13 mouse cellular contexts compared by ENCODE assay signal in the genomic region with DNA sequence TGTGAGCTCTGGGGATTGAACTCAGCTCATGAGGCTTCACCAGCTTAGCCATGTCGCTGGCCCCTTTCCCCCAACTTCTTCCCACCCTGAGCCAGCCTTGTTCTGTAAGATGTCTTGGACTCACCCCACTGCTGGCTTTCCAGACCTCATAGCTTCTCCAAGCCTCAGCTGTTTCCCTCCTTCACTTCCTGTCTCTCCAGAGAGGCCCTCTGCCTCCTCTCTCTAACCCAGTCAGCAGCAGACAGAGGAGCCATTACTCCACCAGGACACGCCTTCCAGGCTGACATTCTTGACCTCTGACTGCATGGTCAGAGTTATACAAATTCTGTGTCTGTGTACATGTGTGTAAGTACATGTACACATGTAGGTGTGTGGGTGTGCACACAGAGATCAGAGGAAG. TPM values are rescaled to one million over a fixed set of nuclear protein-coding genes. Genes with fewer than 3 reads are reported as not detected.
DNase-seq lines count a peak whose midpoint lies in the region; ATAC-seq and TF ChIP-seq lines count a peak whose summit lies in the region.
"Had no signal": no experiment of that assay in that cellular context is flagged by ENCODE, and none has a peak within 500 bp of the region (broad histone marks: within the 10 kb centered on the region; RNA-seq: fewer than 3 reads in every experiment).

No protein-coding gene starts in this region.

- H3K27me3 ChIP-seq in hindbrain, embryonic 10.5 days (ENCODE audit: insufficient read depth, poor library complexity, severe bottlenecking) = no peaks in the 10 kb centered on the region
- no peaks in the 10 kb centered on the region for H3K27me3 ChIP-seq in hindbrain, embryonic 14.5 days (ENCODE audit: control insufficient read depth, insufficient read depth, low read length)
- H3K27me3 ChIP-seq in neural tube, embryonic 13.5 days = no peaks in the 10 kb centered on the region
- H3K27me3 ChIP-seq in intestine, embryonic 15.5 days (replicated peaks) = no peaks in the 10 kb centered on the region
- H3K27me3 ChIP-seq in thymus, adult 2 months (ENCODE audit: control insufficient read depth, insufficient read depth, low read length) = no peaks in the 10 kb centered on the region
- H3K27me3 ChIP-seq: lung, embryonic 15.5 days had no signal

- no peak overlapping the region for H3K4me2 ChIP-seq in hindbrain, embryonic 14.5 days (replicated peaks)
- H3K4me2 ChIP-seq in neural tube, embryonic 13.5 days = no peak overlapping the region
- no peak overlapping the region for H3K4me2 ChIP-seq in intestine, embryonic 15.5 days (replicated peaks)
- H3K4me2 ChIP-seq: lung, embryonic 15.5 days had no signal

- no peak overlapping the region for H3K9ac ChIP-seq in hindbrain, embryonic 14.5 days
- H3K9ac ChIP-seq in neural tube, embryonic 13.5 days = no peak overlapping the region
- H3K9ac ChIP-seq in intestine, embryonic 15.5 days = no peak overlapping the region
- H3K9ac ChIP-seq: lung, embryonic 15.5 days had no signal

- peak overlapping the region; percentile 72 for H3K27ac ChIP-seq in hindbrain, embryonic 10.5 days
- no peak overlapping the region for H3K27ac ChIP-seq in hindbrain, embryonic 14.5 days
- H3K27ac ChIP-seq in neural tube, embryonic 13.5 days (replicated peaks) = peak overlapping the region; percentile 69
- H3K27ac ChIP-seq in intestine, embryonic 15.5 days = peak overlapping the region; percentile 6; the same call in 1 of the 2 replicates
- no peak overlapping the region for H3K27ac ChIP-seq in thymus, adult 2 months (ENCODE audit: control insufficient read depth, insufficient read depth, low read length)
- H3K27ac ChIP-seq: lung, embryonic 15.5 days had no signal

- no peak for TF ChIP-seq POLR2A in thymus, adult 2 months (IDR thresholded peaks at IDR 0.05; ENCODE audit: control insufficient read depth, extremely low read depth, insufficient read depth, low read length, poor library complexity)

- ATAC-seq in hindbrain, embryonic 14.5 days (ENCODE audit: low FRiP score) = no peak
- ATAC-seq in neural tube, embryonic 13.5 days (ENCODE audit: low read depth) = no peak
- no peak for ATAC-seq in intestine, embryonic 15.5 days

- no peak overlapping the region for H3K4me3 ChIP-seq in hindbrain, embryonic 10.5 days
- no peak overlapping the region for H3K4me3 ChIP-seq in hindbrain, embryonic 14.5 days (replicated peaks; ENCODE audit: low read length)
- no peak overlapping the region for H3K4me3 ChIP-seq in neural tube, embryonic 13.5 days
- no peak overlapping the region for H3K4me3 ChIP-seq in intestine, embryonic 15.5 days (replicated peaks)
- no peak overlapping the region for H3K4me3 ChIP-seq in thymus, adult 2 months (ENCODE audit: control insufficient read depth, insufficient read depth, low read length)
- H3K4me3 ChIP-seq: layer of hippocampus, adult 2 months; lung, embryonic 15.5 days had no signal

- H3K4me1 ChIP-seq in hindbrain, embryonic 10.5 days (replicated peaks) = peaks cover 37% of the 10 kb centered on the region
- H3K4me1 ChIP-seq in hindbrain, embryonic 14.5 days (replicated peaks; ENCODE audit: control insufficient read depth, insufficient read depth, low read length) = peaks cover 22% of the 10 kb centered on the region
- H3K4me1 ChIP-seq in neural tube, embryonic 13.5 days (replicated peaks) = peaks cover 39% of the 10 kb centered on the region
- peaks cover 34% of the 10 kb centered on the region for H3K4me1 ChIP-seq in intestine, embryonic 15.5 days (replicated peaks)
- peaks cover 17% of the 10 kb centered on the region for H3K4me1 ChIP-seq in thymus, adult 2 months (replicated peaks; ENCODE audit: control insufficient read depth, insufficient read depth, low read length)

- WGBS in hindbrain, embryonic 10.5 days = 80% methylated on average over 2 of the region's 2 CpGs
- WGBS in hindbrain, embryonic 14.5 days = 82% methylated on average over 2 of the region's 2 CpGs
- WGBS in neural tube, embryonic 13.5 days = 64% methylated on average over 2 of the region's 2 CpGs
- 52% methylated on average over 2 of the region's 2 CpGs for WGBS in intestine, embryonic 15.5 days
- whole genome bisulfite sequencing in thymus, adult 2 months = 66% methylated on average over 2 of the region's 2 CpGs

- H3K36me3 ChIP-seq in hindbrain, embryonic 10.5 days = peaks cover 44% of the 10 kb centered on the region
- 0 out of 2 replicates have a peak, but pooled peaks cover 3% of the 10 kb centered on the region for H3K36me3 ChIP-seq in hindbrain, embryonic 14.5 days (replicated peaks; ENCODE audit: control insufficient read depth, insufficient read depth)
- H3K36me3 ChIP-seq in neural tube, embryonic 13.5 days = peaks cover 13% of the 10 kb centered on the region
- H3K36me3 ChIP-seq in intestine, embryonic 15.5 days = peaks cover 5% of the 10 kb centered on the region; the same call in 1 of the 2 replicates
- no peaks in the 10 kb centered on the region; the same call in 1 of the 2 replicates for H3K36me3 ChIP-seq in thymus, adult 2 months (ENCODE audit: control insufficient read depth, insufficient read depth, low read length)
- H3K36me3 ChIP-seq: lung, embryonic 15.5 days had no signal

- peaks cover 7% of the 10 kb centered on the region for H3K9me3 ChIP-seq in hindbrain, embryonic 10.5 days
- no peaks in the 10 kb centered on the region for H3K9me3 ChIP-seq in hindbrain, embryonic 14.5 days (ENCODE audit: control insufficient read depth, low read length)
- H3K9me3 ChIP-seq in neural tube, embryonic 13.5 days = no peaks in the 10 kb centered on the region
- no peaks in the 10 kb centered on the region for H3K9me3 ChIP-seq in intestine, embryonic 15.5 days
- H3K9me3 ChIP-seq: G1E; lung, embryonic 15.5 days had no signal

- TF ChIP-seq CTCF in thymus, adult 2 months (IDR thresholded peaks at IDR 0.05; ENCODE audit: borderline replicate concordance, control insufficient read depth, extremely low read depth, insufficient read depth, low read length, poor library complexity) = no peak

- no peak for DNase-seq in hindbrain, embryonic 10.5 days (ENCODE audit: low spot score)
- DNase-seq in hindbrain, embryonic 14.5 days (ENCODE audit: low spot score) = no peak
- DNase-seq in neural tube, embryonic 10.5 days (ENCODE audit: extremely low spot score, low spot score) = no peak
- no peak for DNase-seq in thymus, adult 2 months
- no peak for DNase-seq in adrenal gland, postnatal 4 days (ENCODE audit: low spot score in 2 of 2)
- DNase-seq: gastrocnemius, postnatal 36 days; kidney, adult 11 months; thymus, postnatal 4 days had no signal

RNA-seq across cellular contexts. Expression of gene Trak1, which starts 23.1 kb away (rescaled TPM):
- 24.1 and 33.1 TPM in 2 replicates for polyA plus RNA-seq in hindbrain, embryonic 10.5 days (2016; fragmentation: Nextera tagmentation; extraction: Ambion mirVana)
- polyA plus RNA-seq in hindbrain, embryonic 14.5 days (2014; fragmentation: Nextera tagmentation; extraction: Ambion mirVana) = 63.0 and 65.9 TPM in 2 replicates
- 43.4 and 44.3 TPM in 2 replicates for polyA plus RNA-seq in neural tube, embryonic 13.5 days (2015; fragmentation: Nextera tagmentation; extraction: Ambion mirVana)
- polyA plus RNA-seq in intestine, embryonic 15.5 days (2015; fragmentation: Nextera tagmentation; extraction: Ambion mirVana) = 20.9 and 26.5 TPM in 2 replicates
- polyA plus RNA-seq in thymus, adult 2 months (2012; rRNA removed) = 96.5 and 103 TPM in 2 replicates
- total RNA-seq in adrenal gland, postnatal 4 days (2021) = 10 to 100 TPM; 76.0 to 83.4 TPM

RNA-seq across cellular contexts. Expression of gene Ulk4, which starts 43.4 kb away (rescaled TPM):
- 123 and 131 TPM in 2 replicates for polyA plus RNA-seq in hindbrain, embryonic 10.5 days (2016; fragmentation: Nextera tagmentation; extraction: Ambion mirVana)
- 50.0 and 65.6 TPM in 2 replicates for polyA plus RNA-seq in hindbrain, embryonic 14.5 days (2014; fragmentation: Nextera tagmentation; extraction: Ambion mirVana)
- 115 and 160 TPM in 2 replicates for polyA plus RNA-seq in neural tube, embryonic 13.5 days (2015; fragmentation: Nextera tagmentation; extraction: Ambion mirVana)
- polyA plus RNA-seq in intestine, embryonic 15.5 days (2015; fragmentation: Nextera tagmentation; extraction: Ambion mirVana) = 140 and 150 TPM in 2 replicates
- 1.4 and 2.9 TPM in 2 replicates for polyA plus RNA-seq in thymus, adult 2 months (2012; rRNA removed)
- total RNA-seq in adrenal gland, postnatal 4 days (2021) = 1 to 10 TPM; 5.3 to 5.7 TPM

Comparison
In these comparisons a context has a peak if more than half of its experiments do, and no peak if none do; other contexts are left out.
1. H3K27ac ChIP-seq: peak in hindbrain, embryonic 10.5 days (single experiment), neural tube, embryonic 13.5 days (single experiment) and intestine, embryonic 15.5 days (single experiment); none in hindbrain, embryonic 14.5 days (single experiment) and thymus, adult 2 months (single experiment).
2. RNA of gene Ulk4, which starts 43.4 kb away (polyA plus RNA-seq): 140 to 150 TPM in intestine, embryonic 15.5 days, 123 to 131 TPM in hindbrain, embryonic 10.5 days, 115 to 160 TPM in neural tube, embryonic 13.5 days and 50.0 to 65.6 TPM in hindbrain, embryonic 14.5 days; 1.4 to 2.9 TPM in thymus, adult 2 months; every median in the first group is over 10 times any median in the second.